Mouse (Mus musculus) gastrocnemius, postnatal 36 days (tissue): ENCODE results near the gene AC161166.1. TPM values are rescaled to one million over a fixed set of nuclear protein-coding genes. Genes with fewer than 3 reads are reported as not detected.

Experiments
- DNase-seq, 2 experiments: peaks; one replicate each; pipeline ENCODE4 v3.0.0; 2022
- intact Hi-C: fragments of 180-260 bp; cut with DNase I; formaldehyde crosslinking; loops from one replicate; pipeline ENCODE4 v1.15.1; 2025
- long read RNA-seq, 2 experiments: library from polyadenylated mRNA; stranded (forward); transcript quantifications; one replicate each; pipeline ENCODE4 v2.0.0; 2021
- total RNA-seq, 2 experiments: library from RNA; stranded (reverse); gene quantifications; 2 replicates each; pipeline ENCODE4 v1.2.3; 2021

The AC161166.1 gene
- not detected for total RNA-seq
- long read RNA-seq, experiment 1 = 0 reads
- long read RNA-seq, experiment 2 = 0 reads

DNA sequence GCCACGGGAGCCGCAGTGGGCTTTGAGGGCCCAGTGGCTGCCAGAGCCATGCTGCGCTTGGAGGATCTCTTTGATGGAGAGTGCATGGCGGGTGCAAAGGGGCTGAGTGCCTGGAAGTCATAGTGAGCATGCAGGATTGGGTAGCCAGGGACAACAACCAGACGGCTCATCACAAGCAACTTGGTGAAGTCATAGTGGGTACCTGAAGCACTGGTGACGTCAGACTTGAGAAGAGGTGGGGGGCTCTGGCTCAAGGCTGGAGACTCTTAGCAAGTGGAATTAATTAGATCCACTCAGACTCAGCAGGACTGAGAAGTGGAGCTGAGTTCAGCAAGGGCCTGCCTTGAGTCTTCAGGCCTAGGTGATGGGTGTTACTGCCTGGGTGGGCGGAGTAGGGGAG lies at the start of gene AC161166.1:
Gene AC161166.1, minus strand, starts transcription at position 101 of the 400 bp plus-strand sequence.
- no peak for DNase-seq
- intact Hi-C loops = no loop called here

DNA sequence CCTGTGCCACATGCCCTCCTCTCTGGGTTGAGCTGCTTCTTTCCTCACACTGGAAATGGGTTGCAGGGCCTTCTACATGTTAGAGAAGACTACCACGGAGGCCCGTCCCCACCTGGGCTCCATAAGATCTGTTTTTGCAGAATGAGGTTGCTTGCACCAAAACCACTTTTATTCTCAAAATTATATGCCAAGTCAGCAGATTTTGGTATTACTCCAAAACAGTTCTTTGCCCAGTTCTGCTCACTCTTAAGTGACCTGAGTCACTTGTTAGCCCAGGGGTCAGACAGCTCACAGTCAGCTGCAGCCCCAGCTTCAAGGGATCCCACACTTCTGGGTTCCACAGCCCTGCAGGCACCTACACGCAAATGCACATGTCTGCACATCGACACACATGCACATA lies 49.2 kb upstream of the AC161166.1 start:
- DNase-seq = no peak
- intact Hi-C loops = no loop called here

DNA sequence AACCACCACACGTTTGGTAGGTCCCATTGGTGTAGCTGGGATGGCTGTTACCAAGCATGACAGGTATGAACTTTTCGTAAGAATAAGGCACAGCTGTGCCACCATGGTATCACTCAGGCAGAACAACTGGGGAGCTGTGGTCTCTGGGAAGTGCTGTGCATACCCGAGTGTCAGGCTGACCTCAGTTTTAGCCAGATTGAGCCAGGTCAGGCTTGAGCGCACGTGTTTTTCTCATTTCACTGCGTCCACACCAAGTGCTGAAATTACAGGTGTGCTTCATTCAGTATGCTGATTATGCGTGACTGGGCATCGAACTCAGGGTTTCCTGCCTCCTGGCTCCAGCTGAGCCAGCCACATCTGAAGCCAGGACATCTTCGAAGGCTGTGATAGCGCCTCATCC lies 43.5 kb upstream of the AC161166.1 start:
- no peak for DNase-seq
- intact Hi-C loops = no loop called here

DNA sequence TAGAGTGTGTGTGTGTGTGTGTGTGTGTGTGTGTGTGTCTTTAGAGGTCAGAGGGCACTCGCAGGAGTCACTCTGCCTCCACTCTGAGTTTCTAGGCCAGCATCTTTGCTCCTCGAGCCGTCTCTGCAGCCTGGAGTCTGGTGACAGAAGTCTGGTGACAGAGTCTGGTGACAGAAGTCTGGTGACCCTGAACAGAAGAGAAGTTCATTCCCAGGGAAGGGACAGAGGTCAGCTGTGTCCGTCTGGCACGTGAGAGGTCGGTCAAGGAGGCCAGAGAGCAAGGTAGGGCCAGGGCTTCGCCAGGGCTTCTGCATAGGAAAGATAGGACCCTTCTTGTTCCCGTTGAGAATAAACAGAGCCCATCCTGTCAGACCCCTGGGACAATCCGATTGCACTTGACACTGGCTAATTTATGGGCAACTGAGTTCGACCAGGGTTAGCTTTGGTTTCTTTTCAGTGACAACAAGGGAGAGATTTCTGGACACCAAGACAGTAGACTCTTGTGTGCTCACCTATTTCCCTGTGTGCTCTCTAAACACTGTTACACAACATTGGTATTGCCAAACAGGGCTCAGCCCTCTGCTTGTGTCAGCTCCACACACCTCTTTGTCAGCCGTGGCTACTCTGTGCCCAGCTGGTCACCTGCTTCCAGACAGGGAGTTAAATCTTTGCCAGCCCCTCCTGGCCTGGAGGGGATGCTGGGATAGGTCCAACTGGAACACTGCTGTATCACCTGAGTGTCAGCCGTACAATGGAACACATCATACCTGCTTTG lies 39.9 kb upstream of the AC161166.1 start:
- intact Hi-C loops = no loop called here
- no peak for DNase-seq

DNA sequence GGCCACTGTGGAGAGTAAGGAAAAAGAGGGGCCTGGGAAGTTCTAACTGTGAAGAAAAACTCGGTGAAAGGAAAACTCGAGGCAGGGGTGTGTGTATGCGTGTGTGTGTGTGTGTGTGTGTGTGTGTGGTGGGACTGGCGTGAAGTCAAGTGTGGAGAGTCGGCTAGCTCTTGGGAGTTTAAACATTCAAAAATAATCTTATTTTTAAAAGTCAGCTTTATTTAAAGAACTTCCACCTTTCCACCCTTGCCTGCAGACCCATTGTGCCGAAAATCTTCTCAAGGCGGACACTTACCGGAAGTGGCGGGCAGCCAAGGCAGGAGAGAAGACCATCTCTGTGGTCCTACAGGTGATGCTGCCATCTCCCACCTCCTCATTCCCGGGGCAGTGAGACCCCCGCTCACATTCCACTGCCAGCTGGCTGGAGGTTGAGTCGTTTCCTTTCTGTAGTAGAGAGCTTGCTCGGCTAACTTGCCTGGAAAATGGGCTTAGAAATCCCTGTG lies 35.3 kb upstream of the AC161166.1 start:
- intact Hi-C loops = no loop called here
- DNase-seq = no peak

DNA sequence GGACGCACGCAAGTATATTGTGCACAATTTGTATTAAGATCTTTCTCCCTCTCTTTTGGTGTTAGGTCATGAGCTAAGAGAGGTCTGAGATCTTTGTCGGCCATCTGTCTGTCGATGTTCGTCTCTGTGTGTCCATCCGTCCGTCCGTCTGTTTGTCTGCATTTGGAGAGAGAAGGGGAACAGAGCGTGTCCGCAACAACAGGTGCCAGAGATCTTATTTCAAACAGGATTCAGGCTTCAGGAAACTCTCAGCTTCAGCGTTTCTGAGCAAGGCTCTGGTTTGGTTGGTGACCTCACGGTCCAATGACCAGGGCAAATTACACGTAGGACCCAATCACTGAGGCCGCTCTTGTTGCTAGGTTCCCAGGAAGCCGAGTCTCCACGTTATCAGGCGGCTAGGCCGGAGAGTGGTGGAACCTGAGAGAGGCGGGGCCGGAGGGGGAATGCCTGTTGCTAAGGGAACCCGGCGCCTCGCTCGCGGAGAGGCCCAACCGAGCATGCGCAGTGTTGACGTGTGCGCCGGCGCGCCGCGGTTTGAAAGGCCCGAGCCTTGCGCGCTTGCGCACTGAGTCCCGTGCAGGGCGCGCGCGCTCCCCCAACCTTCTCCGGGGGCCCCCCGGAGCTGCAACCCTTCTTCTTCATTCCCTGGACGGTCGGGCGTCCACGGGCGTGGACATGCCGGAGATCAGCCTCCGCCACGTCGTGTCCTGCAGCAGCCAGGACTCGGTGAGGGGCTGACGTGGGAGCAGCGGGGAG lies 34.6 kb upstream of the AC161166.1 start:
- peak; percentile 98 to 99 for DNase-seq
- intact Hi-C loops = no loop called here

DNA sequence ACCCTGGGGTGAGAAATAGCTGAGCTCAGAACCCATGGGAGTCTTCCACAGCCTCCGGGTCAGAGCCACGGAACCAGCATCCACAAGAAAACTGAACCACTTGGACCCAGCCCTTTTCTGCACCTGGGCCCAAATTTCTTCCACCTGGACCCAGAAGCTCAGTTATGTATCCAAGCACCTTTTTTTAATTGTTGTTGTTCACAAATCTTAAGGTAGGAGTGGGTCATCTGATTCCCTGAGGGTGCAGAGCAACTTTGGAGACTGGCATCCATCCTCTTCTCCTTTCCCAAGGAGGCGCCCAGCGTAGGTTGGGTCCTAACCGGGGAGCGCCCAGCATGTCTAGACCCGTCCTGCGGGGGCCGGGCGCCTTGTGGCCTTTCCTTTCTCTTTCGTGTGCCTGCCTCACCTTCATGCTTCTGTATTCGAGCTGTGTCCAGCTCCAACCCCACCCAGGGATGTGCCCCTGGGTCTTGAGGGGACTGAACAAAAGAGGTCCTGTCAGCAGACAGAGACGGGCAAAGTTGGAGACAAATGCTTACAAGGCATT lies 33.9 kb upstream of the AC161166.1 start, which contains the start of the genes Pinlyp and Xrcc1:
Gene Pinlyp, minus strand, starts transcription at position 51 of the 547 bp plus-strand sequence.
Gene Xrcc1, plus strand, starts transcription at position 222 of the 547 bp plus-strand sequence.
- DNase-seq = no peak
- intact Hi-C loops = no loop called here

DNA sequence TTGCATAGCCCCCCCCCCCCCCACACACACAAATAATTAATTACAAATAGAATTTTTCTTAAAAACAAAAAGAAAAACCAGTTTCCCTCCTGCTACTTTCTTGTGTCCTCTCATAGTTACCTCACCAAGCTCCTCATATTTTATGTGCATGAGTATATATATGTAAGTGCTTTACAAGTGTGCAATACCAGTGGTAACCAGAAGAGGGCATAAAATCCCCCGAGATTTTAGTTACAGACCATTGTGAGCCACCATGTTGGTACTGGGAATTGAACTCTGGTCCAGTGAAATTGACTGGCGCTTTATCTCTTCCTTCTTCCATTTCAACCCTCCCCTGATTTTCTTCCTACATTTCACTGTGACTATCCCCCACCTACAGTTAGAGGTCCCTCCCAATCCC lies 32.3 kb upstream of the AC161166.1 start:
- no peak for DNase-seq
- intact Hi-C loops = loop anchor here (2.0 kb wide), 1 partner anchor 14 kb away; the partner anchor contains the start of gene Irgq

DNA sequence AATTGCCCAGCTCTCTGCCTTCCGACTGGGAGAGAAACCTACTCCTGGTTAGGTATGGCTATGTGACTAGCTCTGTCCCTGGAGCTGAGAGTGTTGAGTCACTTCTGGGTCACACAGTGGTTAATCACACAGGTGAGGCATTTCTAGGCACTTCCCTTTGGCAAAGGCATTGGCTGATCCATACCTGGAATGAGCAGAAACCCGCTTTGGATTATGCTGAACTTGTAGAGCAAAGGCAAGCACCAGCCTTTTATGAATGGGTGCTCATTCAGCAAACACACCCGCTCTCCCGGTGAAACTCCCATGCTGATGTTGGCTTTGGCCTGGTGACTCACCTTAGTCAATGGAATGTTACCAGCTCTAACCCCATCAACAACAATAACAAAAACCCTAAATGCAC lies 27.4 kb upstream of the AC161166.1 start:
- intact Hi-C loops = no loop called here

DNA sequence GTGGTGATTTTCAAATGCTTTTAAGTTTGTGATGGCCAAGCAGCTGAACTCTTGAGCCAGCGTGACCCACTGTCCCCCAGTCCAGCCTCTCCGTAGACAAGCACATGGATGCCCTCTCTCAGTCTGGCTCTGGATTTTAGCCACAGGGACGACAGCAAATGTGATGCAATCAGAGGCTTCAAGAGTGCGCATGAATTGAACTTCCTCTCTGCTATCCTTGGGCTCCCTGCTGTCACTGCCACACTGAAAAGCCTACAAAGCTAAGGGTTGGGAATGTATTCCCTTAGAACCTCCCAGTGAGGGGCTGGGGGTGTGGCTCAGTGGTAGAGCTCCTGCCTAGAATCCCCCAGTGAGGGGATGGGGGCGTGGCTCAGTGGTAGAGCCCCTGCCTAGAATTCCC lies 26.4 kb upstream of the AC161166.1 start:
- no peak for DNase-seq

More for the DNA sequence above, 27.4 kb upstream of the AC161166.1 start:
- DNase-seq = no peak

DNA sequence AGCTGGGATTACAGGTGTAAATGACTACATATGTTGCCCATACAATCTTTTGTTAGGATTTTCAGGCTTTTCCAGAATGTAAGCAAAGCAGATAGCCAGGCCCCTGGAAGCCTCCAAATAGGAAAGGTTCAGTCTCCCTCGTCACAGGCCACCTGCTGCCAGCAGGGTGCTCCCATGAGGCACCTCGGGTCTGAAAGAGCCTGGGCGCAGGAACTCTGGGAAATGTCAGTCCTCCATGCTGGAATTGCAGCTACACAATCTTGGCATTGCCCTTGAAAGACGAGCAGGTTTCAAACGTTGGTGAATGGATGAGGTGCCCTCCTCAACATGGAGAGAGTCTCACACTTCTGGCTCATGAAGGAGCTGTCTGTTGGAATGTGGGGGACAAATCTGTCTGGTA lies 25.9 kb upstream of the AC161166.1 start:
- intact Hi-C loops = no loop called here
- no peak for DNase-seq

More for the DNA sequence above, 26.4 kb upstream of the AC161166.1 start:
- intact Hi-C loops = no loop called here

DNA sequence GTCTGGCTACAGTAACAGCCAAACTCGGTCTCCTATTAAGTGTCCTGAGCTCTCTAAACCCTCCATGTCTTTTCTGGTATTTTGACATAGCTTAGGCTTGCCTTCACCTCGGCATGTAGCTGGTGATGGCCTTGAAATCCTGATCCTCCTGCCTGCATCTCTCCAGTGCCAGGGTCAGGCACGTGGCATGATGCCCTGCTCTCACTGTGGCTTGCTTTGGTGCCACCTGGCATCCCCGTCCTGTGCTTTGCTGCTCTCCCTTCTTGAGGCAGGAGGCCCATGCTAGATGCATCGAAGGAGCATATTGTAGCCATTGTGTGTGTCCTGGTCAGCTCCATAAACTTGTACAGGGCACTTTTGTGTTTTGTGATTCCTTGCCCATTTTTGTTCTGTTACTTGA lies 25.3 kb upstream of the AC161166.1 start:
- intact Hi-C loops = no loop called here
- peak in 1 of 2 experiments; percentile 16 for DNase-seq

DNA sequence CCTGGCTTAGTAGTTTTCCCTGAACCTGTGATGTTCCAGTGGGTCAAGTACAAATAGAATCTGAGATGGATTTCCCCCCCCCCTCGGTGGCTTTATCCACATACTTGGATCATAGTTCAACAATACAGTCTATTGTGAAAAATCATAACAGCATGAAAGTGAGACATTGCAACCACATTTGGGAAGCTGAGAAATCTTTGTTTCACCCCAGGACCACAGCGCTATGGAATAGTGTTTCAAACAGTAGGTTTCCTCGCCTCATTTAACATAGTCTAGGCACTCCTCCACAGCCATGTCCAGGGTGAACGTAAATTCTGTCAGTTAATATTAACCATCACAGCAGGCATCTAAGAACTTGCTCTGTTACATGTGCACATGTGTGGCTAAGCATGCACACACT lies 24.8 kb upstream of the AC161166.1 start:
- intact Hi-C loops = no loop called here
- no peak for DNase-seq

DNA sequence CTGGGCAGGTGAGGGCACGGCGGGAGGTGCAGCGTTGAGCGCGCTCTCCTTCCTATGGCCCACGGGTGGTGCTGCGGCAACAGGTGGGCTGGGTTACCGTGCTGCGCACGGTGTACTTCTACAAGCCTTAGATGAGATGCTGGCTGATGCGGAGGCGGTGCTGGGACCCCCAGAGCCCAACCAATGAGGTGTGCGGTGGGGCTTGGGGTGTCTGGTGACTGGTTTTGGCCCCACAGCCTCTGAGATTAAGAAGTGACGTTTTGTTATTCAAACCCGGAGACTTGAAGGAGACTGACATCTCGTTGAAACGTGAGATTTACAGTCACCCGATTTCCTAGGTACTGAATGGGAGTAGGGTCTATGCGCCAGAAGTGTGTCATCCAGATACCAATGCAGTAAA lies 22.0 kb upstream of the AC161166.1 start:
- no peak for DNase-seq
- intact Hi-C loops = no loop called here

DNA sequence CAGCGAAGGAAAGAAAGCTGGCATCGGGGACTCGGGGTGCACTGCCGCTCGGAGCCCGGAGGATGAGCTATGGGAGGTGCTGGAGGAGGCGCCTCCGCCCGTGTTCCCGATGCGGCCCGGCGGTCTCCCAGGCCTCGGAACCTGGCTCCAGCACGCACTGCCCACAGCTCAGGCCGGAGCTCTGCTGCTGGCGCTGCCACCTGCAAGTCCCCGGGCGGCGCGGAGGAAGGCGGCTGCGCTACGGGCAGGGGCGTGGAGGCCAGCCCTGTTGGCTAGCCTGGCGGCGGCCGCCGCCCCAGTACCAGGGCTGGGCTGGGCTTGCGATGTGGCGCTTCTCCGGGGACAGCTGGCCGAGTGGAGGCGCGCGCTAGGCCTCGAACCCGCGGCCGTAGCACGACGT lies 21.6 kb upstream of the AC161166.1 start:
- intact Hi-C loops = no loop called here
- no peak for DNase-seq

DNA sequence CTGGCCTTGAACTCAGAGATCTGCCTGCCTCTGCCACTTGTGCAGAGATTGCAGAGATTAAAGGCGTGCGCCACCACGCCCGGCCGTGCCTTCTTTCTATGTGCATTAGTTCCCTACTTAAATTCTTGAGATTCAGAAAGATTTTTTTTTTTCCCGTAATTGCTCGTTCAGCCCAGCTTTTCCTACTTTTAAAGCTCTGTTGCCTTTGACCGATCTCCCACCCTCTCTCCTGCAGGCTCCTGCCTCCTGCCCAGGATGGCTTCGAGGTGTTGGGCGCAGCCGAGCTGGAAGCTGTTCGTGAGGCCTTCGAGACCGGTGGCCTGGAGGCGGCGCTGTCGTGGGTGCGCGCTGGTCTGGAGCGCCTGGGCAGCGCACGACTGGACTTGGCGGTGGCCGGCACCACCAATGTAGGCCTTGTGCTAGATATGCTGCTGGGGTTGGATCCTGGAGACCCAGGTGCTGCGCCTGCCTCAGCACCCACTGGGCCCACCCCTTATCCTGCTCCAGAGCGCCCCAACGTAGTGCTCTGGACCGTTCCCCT lies 20.8 kb upstream of the AC161166.1 start:
- intact Hi-C loops = no loop called here
- no peak for DNase-seq

DNA sequence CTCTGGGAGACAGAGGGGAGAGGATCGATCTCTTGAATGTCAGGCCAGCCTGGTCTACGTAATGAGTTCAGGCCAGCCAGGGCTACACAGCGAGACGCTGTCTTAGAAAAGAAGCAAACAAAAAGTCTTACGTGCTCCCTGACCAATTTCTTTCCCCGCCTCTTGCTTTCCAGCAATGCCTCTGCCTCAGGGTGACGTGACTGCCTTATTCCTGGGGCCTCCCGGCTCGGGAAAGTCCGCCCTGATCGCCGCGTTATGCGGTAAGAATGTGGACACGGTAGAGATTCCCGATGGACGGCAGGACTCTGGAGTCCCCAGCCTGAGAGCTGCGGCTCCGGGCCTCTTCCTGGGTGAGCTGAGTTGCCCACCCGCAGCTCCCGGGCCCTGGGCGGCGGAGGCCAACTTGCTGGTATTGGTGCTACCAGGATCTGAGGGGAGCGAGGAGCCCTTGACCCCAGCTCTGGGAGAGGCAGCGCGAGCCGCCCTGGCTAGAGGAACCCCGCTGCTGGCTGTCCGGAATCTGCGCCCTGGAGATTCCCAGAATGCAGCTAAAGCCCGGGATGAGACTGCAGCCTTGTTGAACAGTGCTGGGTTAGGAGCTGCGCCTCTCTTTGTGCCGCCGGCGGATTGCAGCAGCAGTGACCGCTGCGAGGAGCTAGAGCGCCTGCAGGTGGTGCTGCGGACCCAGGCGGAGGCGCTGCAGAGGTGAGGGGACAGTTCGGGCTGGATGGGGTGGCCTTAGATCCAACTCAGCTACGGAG lies 19.1 kb upstream of the AC161166.1 start:
- DNase-seq = peak; percentile 49
- intact Hi-C loops = loop anchor here (2.0 kb wide), 1 partner anchor 13 kb away; no protein-coding TSS in a partner anchor

DNA sequence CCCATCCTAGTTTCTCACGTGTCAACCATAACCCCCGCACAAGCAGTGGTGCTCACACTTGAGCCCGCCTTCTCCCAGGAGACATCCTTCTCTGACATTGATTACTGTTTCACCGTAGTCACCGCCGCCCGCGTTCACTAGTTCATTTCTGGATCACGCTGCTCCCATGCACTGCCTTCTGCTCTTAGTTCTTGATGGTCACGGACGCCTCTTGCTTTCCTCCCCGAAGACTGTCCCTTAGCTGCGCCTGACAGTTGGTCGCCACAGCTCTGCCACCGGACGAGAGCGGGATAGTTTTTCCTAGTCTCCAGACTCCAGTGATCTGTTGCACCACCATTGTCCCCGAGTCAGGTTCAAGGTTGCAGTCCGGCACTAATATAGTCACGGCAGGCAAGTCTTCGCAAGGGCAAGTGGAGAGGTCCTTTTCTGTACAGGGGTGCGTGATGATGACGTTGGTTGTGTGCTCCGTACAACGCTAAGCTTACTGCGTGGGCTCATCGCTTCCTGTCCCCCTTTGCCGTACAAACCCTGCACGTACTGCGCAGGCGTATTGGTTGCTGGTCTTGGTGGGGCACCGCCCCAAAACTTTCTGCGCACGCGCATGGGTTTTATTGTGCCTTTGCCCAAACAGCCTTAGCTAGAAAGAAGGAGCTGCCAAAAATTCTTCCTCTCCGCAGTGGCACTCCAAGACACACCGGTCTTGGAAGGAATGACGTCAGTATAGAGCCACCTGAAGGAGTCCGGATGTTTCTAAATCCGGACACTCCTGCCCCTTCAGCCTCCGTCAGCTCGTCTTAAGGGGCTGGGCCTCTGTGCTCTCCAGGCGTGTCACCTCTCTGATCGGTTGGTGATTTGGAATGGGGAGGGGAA lies 18.0 kb upstream of the AC161166.1 start, which contains the start of gene Irgq:
Gene Irgq, plus strand, starts transcription at position 628 of the 870 bp plus-strand sequence.
- peak; percentile 97 to 98 for DNase-seq
- intact Hi-C loops = loop anchor here (2.0 kb wide), 1 partner anchor 15 kb away; no protein-coding TSS in a partner anchor

DNA sequence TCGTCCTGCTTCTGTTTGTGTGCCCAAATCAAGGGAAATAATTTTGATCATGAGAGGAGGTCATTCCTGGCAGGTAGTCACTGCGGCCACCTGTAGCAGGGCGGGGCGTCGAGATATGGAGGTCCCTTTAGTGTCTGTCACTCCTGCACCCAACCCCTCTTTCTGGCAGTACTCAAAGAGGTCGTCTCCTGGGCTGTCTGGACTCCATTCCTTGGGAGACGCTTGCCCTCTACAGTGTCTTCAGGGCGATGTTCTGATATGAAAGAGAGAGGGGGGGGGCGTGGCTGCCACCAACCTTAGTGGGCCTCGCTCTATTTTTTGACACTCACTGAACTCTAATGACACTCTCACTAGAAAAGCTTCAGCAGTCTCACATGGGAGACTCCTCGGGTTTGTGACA lies 17.3 kb upstream of the AC161166.1 start:
- intact Hi-C loops = no loop called here
- DNase-seq = no peak
